Mouse (Mus musculus) layer of hippocampus, postnatal 36 days (tissue): ENCODE data around the gene Ntn4. TPM values are rescaled to one million over a fixed set of nuclear protein-coding genes. Genes with fewer than 3 reads are reported as not detected.

Experiments used
- total RNA-seq, 2 experiments: library from RNA; stranded (reverse); gene quantifications; 2 replicates each; pipeline ENCODE4 v1.2.3; 2021

Ntn4 gene
- total RNA-seq, 2 experiments from 2014 or later, result 6.0 to 6.2 TPM

Other genes with a start within 250 kb of the Ntn4 start
- gene Lta4h, start 187.3 kb upstream of the Ntn4 start, total RNA-seq, result 10 to 100 TPM; 53.5 to 59.1 TPM
- under 1 TPM in 1 of 2 experiments, not detected in 1; 0.25 TPM for gene Hal, start 151.9 kb upstream of the Ntn4 start, total RNA-seq
- under 1 TPM; 0.27 to 0.40 TPM for gene Amdhd1, start 100.6 kb upstream of the Ntn4 start, total RNA-seq
- not detected for gene Ccdc38, start 100.0 kb upstream of the Ntn4 start, total RNA-seq
- 10 to 100 TPM; 11.7 to 12.6 TPM for gene Snrpf, start 51.0 kb upstream of the Ntn4 start, total RNA-seq
- gene Usp44, start 190.9 kb downstream of the Ntn4 start, total RNA-seq, result not detected